Mouse (Mus musculus): ENCODE data around the gene Cd164. TPM values are rescaled to one million over a fixed set of nuclear protein-coding genes. Genes with fewer than 3 reads are reported as not detected.

The Cd164 gene
- 786 TPM for polyA plus RNA-seq (2014; fragmentation: Illumina TruSeq; extraction: RNeasy Lipid Tissue Mini Kit (QIAGEN cat#74804); ENCODE audit: low read depth, low replicate concordance)

GRCm38 (mm10) chr10:41518981-41519618 is at the start of gene Cd164:
TSS of gene Cd164 (plus strand) at chr10:41519414.

GRCm38 (mm10) chr10:41476171-41477017 is 42.8 kb upstream of the Cd164 start, which contains the start of gene Mical1:
TSS of gene Mical1 (plus strand) at chr10:41476314.

GRCm38 (mm10) chr10:41489708-41490517 is 29.3 kb upstream of the Cd164 start, which contains the start of the genes Smpd2 and Ppil6:
TSS of gene Smpd2 (minus strand) at chr10:41490369.
TSS of gene Ppil6 (plus strand) at chr10:41490439.

Other genes starting within 250 kb of the Cd164 start
- gene Fig4, start 216.2 kb upstream of the Cd164 start, polyA plus RNA-seq (2014; fragmentation: Illumina TruSeq; extraction: RNeasy Lipid Tissue Mini Kit (QIAGEN cat#74804); ENCODE audit: low read depth, low replicate concordance): 26.7 TPM
- gene Ak9, start 215.4 kb upstream of the Cd164 start, polyA plus RNA-seq (2014; fragmentation: Illumina TruSeq; extraction: RNeasy Lipid Tissue Mini Kit (QIAGEN cat#74804); ENCODE audit: low read depth, low replicate concordance): not detected
- 8.3 TPM for gene Zbtb24, start 69.0 kb upstream of the Cd164 start, polyA plus RNA-seq (2014; fragmentation: Illumina TruSeq; extraction: RNeasy Lipid Tissue Mini Kit (QIAGEN cat#74804); ENCODE audit: low read depth, low replicate concordance)
- not detected for gene Mical1, start 43.1 kb upstream of the Cd164 start, polyA plus RNA-seq (2014; fragmentation: Illumina TruSeq; extraction: RNeasy Lipid Tissue Mini Kit (QIAGEN cat#74804); ENCODE audit: low read depth, low replicate concordance)
- 3.0 TPM for gene Smpd2, start 29.0 kb upstream of the Cd164 start, polyA plus RNA-seq (2014; fragmentation: Illumina TruSeq; extraction: RNeasy Lipid Tissue Mini Kit (QIAGEN cat#74804); ENCODE audit: low read depth, low replicate concordance)
- 2.1 TPM for gene Ppil6, start 29.0 kb upstream of the Cd164 start, polyA plus RNA-seq (2014; fragmentation: Illumina TruSeq; extraction: RNeasy Lipid Tissue Mini Kit (QIAGEN cat#74804); ENCODE audit: low read depth, low replicate concordance)
- gene Ccdc162, start 197.2 kb downstream of the Cd164 start, polyA plus RNA-seq (2014; fragmentation: Illumina TruSeq; extraction: RNeasy Lipid Tissue Mini Kit (QIAGEN cat#74804); ENCODE audit: low read depth, low replicate concordance): 0.58 TPM

Measured in adrenal gland, adult 10 weeks (tissue).